31 mouse cellular contexts compared by ENCODE assay signal in genomic region chr9:46562301-46562700, GRCm38 (mm10).
"Had no signal": no experiment of that assay in that cellular context is flagged by ENCODE, and none has a peak within 500 bp of the region (broad histone marks: within the 10 kb centered on the region; RNA-seq: fewer than 3 reads in every experiment).

No protein-coding gene starts in this region.

- ATAC-seq: liver, embryonic 12.5 days; liver, postnatal 0 days; lung, postnatal 0 days; midbrain, embryonic 13.5 days; midbrain, embryonic 15.5 days; midbrain, embryonic 16.5 days had no signal

- H3K9ac ChIP-seq: limb, embryonic 12.5 days; limb, embryonic 13.5 days; limb, embryonic 15.5 days; liver, embryonic 12.5 days; liver, embryonic 13.5 days; liver, embryonic 14.5 days; liver, embryonic 15.5 days; liver, postnatal 0 days; lung, embryonic 14.5 days; lung, embryonic 15.5 days; midbrain, embryonic 12.5 days; midbrain, embryonic 13.5 days; midbrain, embryonic 15.5 days had no signal

- H3K4me2 ChIP-seq: limb, embryonic 12.5 days; limb, embryonic 13.5 days; limb, embryonic 15.5 days; liver, embryonic 11.5 days; liver, embryonic 12.5 days; liver, embryonic 13.5 days; liver, embryonic 15.5 days; lung, embryonic 14.5 days; lung, embryonic 15.5 days; midbrain, embryonic 11.5 days; midbrain, embryonic 12.5 days; midbrain, embryonic 13.5 days; midbrain, embryonic 15.5 days had no signal

- H3K36me3 ChIP-seq: limb, embryonic 10.5 days; limb, embryonic 12.5 days; limb, embryonic 13.5 days; limb, embryonic 15.5 days; liver, embryonic 12.5 days; liver, embryonic 13.5 days; liver, embryonic 15.5 days; lung, embryonic 15.5 days; midbrain, embryonic 10.5 days; midbrain, embryonic 12.5 days; midbrain, embryonic 13.5 days; midbrain, embryonic 15.5 days had no signal

- DNase-seq: left cerebral cortex, postnatal 4 days; liver; liver, embryonic 13.5 days; liver, postnatal 0 days; lung, adult 18-20 months; lung, adult 2 months; lung, embryonic 14.5 days; lung, postnatal 10 days; lung, postnatal 14 days; lung, postnatal 36 days; lung, postnatal 4 days; midbrain, embryonic 14.5 days had no signal

- H3K9me3 ChIP-seq: limb, embryonic 10.5 days; limb, embryonic 12.5 days; limb, embryonic 13.5 days; limb, embryonic 15.5 days; liver, embryonic 12.5 days; liver, embryonic 13.5 days; liver, embryonic 15.5 days; lung, embryonic 15.5 days; midbrain, embryonic 10.5 days; midbrain, embryonic 12.5 days; midbrain, embryonic 13.5 days; midbrain, embryonic 15.5 days had no signal

- H3K27ac ChIP-seq: limb, embryonic 10.5 days; limb, embryonic 12.5 days; limb, embryonic 13.5 days; limb, embryonic 15.5 days; liver, embryonic 12.5 days; liver, embryonic 13.5 days; liver, embryonic 14.5 days; liver, embryonic 15.5 days; lung, embryonic 15.5 days; macrophage; midbrain, embryonic 10.5 days; midbrain, embryonic 12.5 days; midbrain, embryonic 13.5 days; midbrain, embryonic 15.5 days had no signal

- H3K27me3 ChIP-seq: limb, embryonic 15.5 days; liver, embryonic 12.5 days; liver, embryonic 13.5 days; liver, embryonic 15.5 days; lung, embryonic 15.5 days; megakaryocyte, embryonic 14.5 days; midbrain, embryonic 15.5 days had no signal

- H3K4me1 ChIP-seq: limb, embryonic 10.5 days; limb, embryonic 12.5 days; limb, embryonic 13.5 days; limb, embryonic 15.5 days; liver, embryonic 12.5 days; liver, embryonic 13.5 days; liver, embryonic 15.5 days; lung, embryonic 15.5 days; megakaryocyte, embryonic 14.5 days; midbrain, embryonic 12.5 days; midbrain, embryonic 13.5 days; midbrain, embryonic 15.5 days had no signal

- H3K4me3 ChIP-seq: limb, embryonic 10.5 days; limb, embryonic 12.5 days; limb, embryonic 13.5 days; limb, embryonic 15.5 days; liver, embryonic 12.5 days; liver, embryonic 13.5 days; liver, embryonic 15.5 days; lung, embryonic 15.5 days; megakaryocyte, embryonic 14.5 days; midbrain, embryonic 10.5 days; midbrain, embryonic 12.5 days; midbrain, embryonic 13.5 days; midbrain, embryonic 15.5 days; myocyte had no signal
